Mouse (Mus musculus): ENCODE results near the gene Ctla4. TPM values are rescaled to one million over a fixed set of nuclear protein-coding genes. Genes with fewer than 3 reads are reported as not detected.

The Ctla4 gene
- polyA plus RNA-seq, 1 experiment from 2014 or later = not detected

GRCm38 (mm10) chr1:60880116-60880867 is 6.5 kb upstream of the Ctla4 start:
- WGBS = 47% methylated on average over 10 of the region's 10 CpGs
- H3K9ac ChIP-seq (ENCODE audit: low read depth, low read length) = no peak overlapping the region
- H3K36me3 ChIP-seq (ENCODE audit: control insufficient read depth, insufficient read depth, low read length) = no peaks in the 10 kb centered on the region

GRCm38 (mm10) chr1:60882792-60883191 is 4.0 kb upstream of the Ctla4 start:
- no peak for ATAC-seq (ENCODE audit: low read depth)
- WGBS = 40% methylated on average over 2 of the region's 2 CpGs
- H3K27me3 ChIP-seq (replicated peaks; ENCODE audit: control insufficient read depth, insufficient read depth, low read length) = no peaks in the 10 kb centered on the region

More at GRCm38 (mm10) chr1:60880116-60880867, 6.5 kb upstream of the Ctla4 start:
- H3K9me3 ChIP-seq (ENCODE audit: control insufficient read depth, low read length) = no peaks in the 10 kb centered on the region
- H3K4me1 ChIP-seq (ENCODE audit: control insufficient read depth, insufficient read depth, low read length) = no peaks in the 10 kb centered on the region
- ATAC-seq (ENCODE audit: low read depth) (no peak), DNase-seq (ENCODE audit: low spot score) (no peak)
- H3K4me2 ChIP-seq (ENCODE audit: low read depth, low read length) = no peak overlapping the region
- H3K4me3 ChIP-seq (ENCODE audit: low read depth, low read length) = no peak overlapping the region
- no peak overlapping the region for H3K27ac ChIP-seq (replicated peaks; ENCODE audit: low read depth, low read length)
- H3K27me3 ChIP-seq (replicated peaks; ENCODE audit: control insufficient read depth, insufficient read depth, low read length) = no peaks in the 10 kb centered on the region

DNA sequence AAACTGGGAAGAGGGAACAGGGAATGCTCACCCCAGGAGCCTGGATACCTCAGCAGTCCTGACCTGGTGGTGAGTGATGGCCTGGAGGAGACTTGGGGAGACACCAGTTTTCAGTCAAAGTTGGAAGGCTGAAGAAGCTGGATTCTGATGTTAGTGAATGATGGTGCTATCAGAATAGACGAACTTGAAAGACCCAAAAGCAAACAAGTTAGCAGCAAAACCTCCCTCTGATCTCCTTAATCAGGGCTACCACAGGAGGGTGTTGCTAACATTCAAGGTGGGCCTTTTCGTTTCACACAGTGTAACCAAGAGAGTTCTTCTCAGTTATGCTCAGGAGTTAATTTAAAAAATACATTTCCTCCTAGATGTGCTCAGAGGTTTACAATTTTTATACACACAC is 3.5 kb upstream of the Ctla4 start:
- ATAC-seq (ENCODE audit: low read depth) (no peak), DNase-seq (ENCODE audit: low spot score) (no peak)
- Histone ChIP-seq H3K27me3 (replicated peaks; ENCODE audit: control insufficient read depth, insufficient read depth, low read length) (no peaks in the 10 kb centered on the region), H3K4me3 (ENCODE audit: low read depth, low read length) (no peak overlapping the region), H3K36me3 (ENCODE audit: control insufficient read depth, insufficient read depth, low read length) (no peaks in the 10 kb centered on the region), H3K4me2 (ENCODE audit: low read depth, low read length) (no peak overlapping the region), H3K9me3 (ENCODE audit: control insufficient read depth, low read length) (no peaks in the 10 kb centered on the region), H3K27ac (replicated peaks; ENCODE audit: low read depth, low read length) (no peak overlapping the region), H3K4me1 (ENCODE audit: control insufficient read depth, insufficient read depth, low read length) (no peaks in the 10 kb centered on the region), H3K9ac (ENCODE audit: low read depth, low read length) (no peak overlapping the region)
- WGBS = 81% methylated on average over 2 of the region's 2 CpGs

More at GRCm38 (mm10) chr1:60882792-60883191, 4.0 kb upstream of the Ctla4 start:
- no peak for DNase-seq (ENCODE audit: low spot score)
- H3K4me3 ChIP-seq (ENCODE audit: low read depth, low read length) = no peak overlapping the region
- no peaks in the 10 kb centered on the region for H3K9me3 ChIP-seq (ENCODE audit: control insufficient read depth, low read length)
- no peak overlapping the region for H3K4me2 ChIP-seq (ENCODE audit: low read depth, low read length)
- no peak overlapping the region for H3K27ac ChIP-seq (replicated peaks; ENCODE audit: low read depth, low read length)
- H3K9ac ChIP-seq (ENCODE audit: low read depth, low read length) = no peak overlapping the region
- no peaks in the 10 kb centered on the region for H3K4me1 ChIP-seq (ENCODE audit: control insufficient read depth, insufficient read depth, low read length)
- H3K36me3 ChIP-seq (ENCODE audit: control insufficient read depth, insufficient read depth, low read length) = no peaks in the 10 kb centered on the region

- Histone ChIP-seq H3K4me3 (ENCODE audit: low read depth, low read length) (no peak overlapping the region), H3K27ac (replicated peaks; ENCODE audit: low read depth, low read length) (no peak overlapping the region), H3K9ac (ENCODE audit: low read depth, low read length) (no peak overlapping the region), H3K9me3 (ENCODE audit: control insufficient read depth, low read length) (no peaks in the 10 kb centered on the region), H3K4me1 (ENCODE audit: control insufficient read depth, insufficient read depth, low read length) (no peaks in the 10 kb centered on the region), H3K36me3 (ENCODE audit: control insufficient read depth, insufficient read depth, low read length) (no peaks in the 10 kb centered on the region), H3K4me2 (ENCODE audit: low read depth, low read length) (no peak overlapping the region), H3K27me3 (replicated peaks; ENCODE audit: control insufficient read depth, insufficient read depth, low read length) (no peaks in the 10 kb centered on the region)
- ATAC-seq (ENCODE audit: low read depth) = no peak
- WGBS = 46% methylated on average over 1 of the region's 1 CpGs
- no peak for DNase-seq (ENCODE audit: low spot score)
Observed at GRCm38 (mm10) chr1:60884611-60885010, 2.2 kb upstream of the Ctla4 start.

- Histone ChIP-seq H3K27ac (replicated peaks; ENCODE audit: low read depth, low read length) (no peak overlapping the region), H3K27me3 (replicated peaks; ENCODE audit: control insufficient read depth, insufficient read depth, low read length) (no peaks in the 10 kb centered on the region), H3K36me3 (ENCODE audit: control insufficient read depth, insufficient read depth, low read length) (no peaks in the 10 kb centered on the region), H3K4me2 (ENCODE audit: low read depth, low read length) (no peak overlapping the region), H3K9ac (ENCODE audit: low read depth, low read length) (no peak overlapping the region), H3K9me3 (ENCODE audit: control insufficient read depth, low read length) (no peaks in the 10 kb centered on the region), H3K4me3 (ENCODE audit: low read depth, low read length) (no peak overlapping the region), H3K4me1 (ENCODE audit: control insufficient read depth, insufficient read depth, low read length) (0 out of 2 replicates have a peak, but pooled peaks cover 3% of the 10 kb centered on the region)
- WGBS = 71% methylated on average over 5 of the region's 5 CpGs
- peak; percentile 14 for DNase-seq (ENCODE audit: low spot score)
- ATAC-seq (ENCODE audit: low read depth) = no peak
Observed at GRCm38 (mm10) chr1:60898127-60898932, 11.5 kb downstream of the Ctla4 start.

DNA sequence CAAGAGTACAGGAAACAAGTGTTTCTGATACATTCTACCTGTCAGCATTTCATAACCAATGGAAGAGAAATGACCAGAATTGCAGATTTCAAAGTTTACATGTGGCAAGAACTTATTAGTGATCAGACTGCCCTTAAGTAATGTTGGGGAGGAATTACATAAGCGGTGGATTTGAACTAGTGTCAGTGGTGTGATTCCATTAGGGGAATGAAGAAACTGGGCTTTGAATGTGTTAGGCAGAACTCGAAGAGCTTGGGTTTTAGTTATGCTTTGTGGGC is 12.1 kb downstream of the Ctla4 start:
- Histone ChIP-seq H3K27ac (replicated peaks; ENCODE audit: low read depth, low read length) (no peak overlapping the region), H3K27me3 (replicated peaks; ENCODE audit: control insufficient read depth, insufficient read depth, low read length) (no peaks in the 10 kb centered on the region), H3K4me1 (ENCODE audit: control insufficient read depth, insufficient read depth, low read length) (0 out of 2 replicates have a peak, but pooled peaks cover 3% of the 10 kb centered on the region), H3K36me3 (ENCODE audit: control insufficient read depth, insufficient read depth, low read length) (no peaks in the 10 kb centered on the region), H3K4me2 (ENCODE audit: low read depth, low read length) (no peak overlapping the region), H3K9ac (ENCODE audit: low read depth, low read length) (no peak overlapping the region), H3K9me3 (ENCODE audit: control insufficient read depth, low read length) (no peaks in the 10 kb centered on the region), H3K4me3 (ENCODE audit: low read depth, low read length) (no peak overlapping the region)
- DNase-seq (ENCODE audit: low spot score) (no peak), ATAC-seq (ENCODE audit: low read depth) (no peak)
- WGBS = 84% methylated on average over 2 of the region's 2 CpGs

- Histone ChIP-seq H3K9me3 (ENCODE audit: control insufficient read depth, low read length) (no peaks in the 10 kb centered on the region), H3K9ac (ENCODE audit: low read depth, low read length) (no peak overlapping the region), H3K36me3 (ENCODE audit: control insufficient read depth, insufficient read depth, low read length) (no peaks in the 10 kb centered on the region), H3K27ac (replicated peaks; ENCODE audit: low read depth, low read length) (no peak overlapping the region), H3K4me3 (ENCODE audit: low read depth, low read length) (no peak overlapping the region), H3K4me1 (ENCODE audit: control insufficient read depth, insufficient read depth, low read length) (0 out of 2 replicates have a peak, but pooled peaks cover 3% of the 10 kb centered on the region), H3K27me3 (replicated peaks; ENCODE audit: control insufficient read depth, insufficient read depth, low read length) (no peaks in the 10 kb centered on the region), H3K4me2 (ENCODE audit: low read depth, low read length) (no peak overlapping the region)
- ATAC-seq (ENCODE audit: low read depth) (no peak), DNase-seq (ENCODE audit: low spot score) (no peak)
- 60% methylated on average over 3 of the region's 3 CpGs for WGBS
Observed at GRCm38 (mm10) chr1:60899244-60899643, 12.4 kb downstream of the Ctla4 start.

- Histone ChIP-seq H3K27me3 (replicated peaks; ENCODE audit: control insufficient read depth, insufficient read depth, low read length) (no peaks in the 10 kb centered on the region), H3K9ac (ENCODE audit: low read depth, low read length) (no peak overlapping the region), H3K4me1 (ENCODE audit: control insufficient read depth, insufficient read depth, low read length) (0 out of 2 replicates have a peak, but pooled peaks cover 3% of the 10 kb centered on the region), H3K27ac (replicated peaks; ENCODE audit: low read depth, low read length) (no peak overlapping the region), H3K4me3 (ENCODE audit: low read depth, low read length) (no peak overlapping the region), H3K9me3 (ENCODE audit: control insufficient read depth, low read length) (no peaks in the 10 kb centered on the region), H3K4me2 (ENCODE audit: low read depth, low read length) (no peak overlapping the region), H3K36me3 (ENCODE audit: control insufficient read depth, insufficient read depth, low read length) (no peaks in the 10 kb centered on the region)
- 74% methylated on average over 6 of the region's 6 CpGs for WGBS
- ATAC-seq (ENCODE audit: low read depth) = no peak
- DNase-seq (ENCODE audit: low spot score) = no peak
Observed at GRCm38 (mm10) chr1:60902547-60902946, 15.7 kb downstream of the Ctla4 start.
